In genomic region chr8:70699834-70700554, GRCm38 (mm10) we compare ENCODE assay signal across 8 mouse cellular contexts. TPM values are rescaled to one million over a fixed set of nuclear protein-coding genes. Genes with fewer than 3 reads are reported as not detected.
DNase-seq lines count a peak whose midpoint lies in the region; ATAC-seq and TF ChIP-seq lines count a peak whose summit lies in the region.

No protein-coding gene starts in this region.

- H3K9me3 ChIP-seq in hindbrain, postnatal 0 days (ENCODE audit: low read length) = no peaks in the 10 kb centered on the region

- 0 out of 2 replicates have a peak, but pooled peaks cover 5% of the 10 kb centered on the region for H3K36me3 ChIP-seq in hindbrain, postnatal 0 days (ENCODE audit: insufficient read depth, low read length)

- peak overlapping the region; percentile 95 for H3K4me3 ChIP-seq in gastrocnemius, adult 2 months
- peak overlapping the region; percentile 90 for H3K4me3 ChIP-seq in hindbrain, postnatal 0 days (ENCODE audit: low read length)

- WGBS in hindbrain, postnatal 0 days = under 1% methylated on average over 54 of the region's 59 CpGs

- H3K27me3 ChIP-seq in hindbrain, postnatal 0 days (ENCODE audit: insufficient read depth, low read length) = no peaks in the 10 kb centered on the region

- H3K9ac ChIP-seq in hindbrain, postnatal 0 days (replicated peaks; ENCODE audit: low read length) = peak overlapping the region; percentile 98

- H3K4me1 ChIP-seq in hindbrain, postnatal 0 days (ENCODE audit: insufficient read depth, low read length) = peaks cover 21% of the 10 kb centered on the region

- TF ChIP-seq CTCF in gastrocnemius, adult 2 months (IDR thresholded peaks at IDR 0.05) = no peak
- no peak for TF ChIP-seq CTCF in hindbrain, postnatal 0 days (IDR thresholded peaks at IDR 0.05; ENCODE audit: low read depth)

- peak; percentile 19 for ATAC-seq in hindbrain, postnatal 0 days
- ATAC-seq in megakaryocyte progenitor cell, adult 5-6 weeks (replicated peaks; ENCODE audit: poor library complexity) = peak; percentile 8; the same call in 1 of the 2 replicates

- intact Hi-C loops in gastrocnemius, adult 2 months (cut with DNase I) = loop anchor here (1.0 to 5.0 kb wide), 2 partner anchors 27 to 73 kb away; partner anchors contain the start of gene Lsm4
- intact Hi-C loops in left cerebral cortex, postnatal 10 days (cut with DNase I) = loop anchor here (1.0 kb wide), 1 partner anchor 27 kb away; the partner anchor contains the start of gene Lsm4

- peak overlapping the region; percentile 61 for H3K4me2 ChIP-seq in hindbrain, postnatal 0 days (ENCODE audit: low read depth, low read length)

- H3K27ac ChIP-seq in gastrocnemius, adult 2 months = peak overlapping the region; percentile 100
- peak overlapping the region; percentile 99 for H3K27ac ChIP-seq in hindbrain, postnatal 0 days

- peak; percentile 71 for DNase-seq in R1 (ENCODE audit: low read depth, low spot score)
- peak; percentile 73 to 85 for DNase-seq in cerebellum, postnatal 4 days (ENCODE audit: low spot score in 2 of 2)
- peak; percentile 92 for DNase-seq in gastrocnemius, adult 2 months
- peak; percentile 89 for DNase-seq in hindbrain, postnatal 0 days (ENCODE audit: low spot score)
- peak; percentile 75 to 89 for DNase-seq in left cerebral cortex, postnatal 10 days (ENCODE audit: extremely low spot score in 1 of 2, low spot score in 2 of 2)
- peak; percentile 81 for DNase-seq in right cerebral cortex, postnatal 25 days
- peak; percentile 73 for DNase-seq in urinary bladder, postnatal 25 days (ENCODE audit: low spot score)

RNA-seq across cellular contexts. Expression of gene Jund, which starts 1.2 kb away (rescaled TPM):
- total RNA-seq in gastrocnemius, adult 2 months (2021) = 10 to 100 TPM; 35.5 to 54.5 TPM
- total RNA-seq in hindbrain, postnatal 0 days (2014; rRNA removed) = 486 and 650 TPM in 2 replicates
- 90.4 and 96.3 TPM in 2 replicates for polyA plus RNA-seq in hindbrain, postnatal 0 days (2015; fragmentation: Nextera tagmentation; extraction: Ambion mirVana)
- 100 to 1,000 TPM; 147 to 149 TPM for total RNA-seq in left cerebral cortex, postnatal 10 days (2021)
- total RNA-seq in megakaryocyte progenitor cell, adult 5-6 weeks (2015) = 16.1 and 29.1 TPM in 2 replicates
- 19.8 and 21.0 TPM in 2 replicates for total RNA-seq in megakaryocyte progenitor cell, adult 5-6 weeks (2017)

RNA-seq across cellular contexts. Expression of gene Iqcn, which starts 3.3 kb away (rescaled TPM):
- not detected for total RNA-seq in gastrocnemius, adult 2 months (2021)
- 0.05 and 0.18 TPM in 2 replicates for total RNA-seq in hindbrain, postnatal 0 days (2014; rRNA removed)
- 0.05 and 0.08 TPM in 2 replicates for polyA plus RNA-seq in hindbrain, postnatal 0 days (2015; fragmentation: Nextera tagmentation; extraction: Ambion mirVana)
- under 1 TPM in 1 of 2 experiments, not detected in 1; 0.19 TPM for total RNA-seq in left cerebral cortex, postnatal 10 days (2021)
- total RNA-seq in megakaryocyte progenitor cell, adult 5-6 weeks (2015) = 0.07 TPM in 1 of 2 replicates, not detected in the other
- total RNA-seq in megakaryocyte progenitor cell, adult 5-6 weeks (2017) = not detected in 2 replicates

RNA-seq across cellular contexts. Expression of gene Gm3336, which starts 18.3 kb away (rescaled TPM):
- not detected for total RNA-seq in gastrocnemius, adult 2 months (2021)
- not detected in 2 replicates for total RNA-seq in hindbrain, postnatal 0 days (2014; rRNA removed)
- polyA plus RNA-seq in hindbrain, postnatal 0 days (2015; fragmentation: Nextera tagmentation; extraction: Ambion mirVana) = not detected in 2 replicates
- not detected for total RNA-seq in left cerebral cortex, postnatal 10 days (2021)
- not detected in 2 replicates for total RNA-seq in megakaryocyte progenitor cell, adult 5-6 weeks (2015)
- 0.12 TPM in 1 of 2 replicates, not detected in the other for total RNA-seq in megakaryocyte progenitor cell, adult 5-6 weeks (2017)

RNA-seq across cellular contexts. Expression of gene Pde4c, which starts 23.5 kb away (rescaled TPM):
- 1 to 10 TPM; 2.4 to 3.0 TPM for total RNA-seq in gastrocnemius, adult 2 months (2021)
- 0.26 and 0.72 TPM in 2 replicates for total RNA-seq in hindbrain, postnatal 0 days (2014; rRNA removed)
- 0.20 and 0.31 TPM in 2 replicates for polyA plus RNA-seq in hindbrain, postnatal 0 days (2015; fragmentation: Nextera tagmentation; extraction: Ambion mirVana)
- under 1 TPM; 0.49 to 0.61 TPM for total RNA-seq in left cerebral cortex, postnatal 10 days (2021)
- total RNA-seq in megakaryocyte progenitor cell, adult 5-6 weeks (2015) = 0.39 TPM in 1 of 2 replicates, not detected in the other
- total RNA-seq in megakaryocyte progenitor cell, adult 5-6 weeks (2017) = not detected in 2 replicates

RNA-seq across cellular contexts. Expression of gene Lsm4, which starts 26.9 kb away (rescaled TPM):
- 10 to 100 TPM; 61.7 to 65.6 TPM for total RNA-seq in gastrocnemius, adult 2 months (2021)
- total RNA-seq in hindbrain, postnatal 0 days (2014; rRNA removed) = 301 and 453 TPM in 2 replicates
- 188 and 190 TPM in 2 replicates for polyA plus RNA-seq in hindbrain, postnatal 0 days (2015; fragmentation: Nextera tagmentation; extraction: Ambion mirVana)
- 10 to 100 TPM; 68.2 to 80.4 TPM for total RNA-seq in left cerebral cortex, postnatal 10 days (2021)
- total RNA-seq in megakaryocyte progenitor cell, adult 5-6 weeks (2015) = 121 and 125 TPM in 2 replicates
- 214 and 249 TPM in 2 replicates for total RNA-seq in megakaryocyte progenitor cell, adult 5-6 weeks (2017)

Comparison
In these comparisons a context has a peak if more than half of its experiments do, and no peak if none do; other contexts are left out.
1. Peak in every context shown above with its lines: DNase-seq, ATAC-seq, H3K4me3 ChIP-seq and H3K27ac ChIP-seq.